Comparison of ENCODE assay signal across 22 mouse cellular contexts in genomic region chr10:120926156-120926555, GRCm38 (mm10).
"Had no signal": no experiment of that assay in that cellular context is flagged by ENCODE, and none has a peak within 500 bp of the region (broad histone marks: within the 10 kb centered on the region; RNA-seq: fewer than 3 reads in every experiment).

No protein-coding gene starts in this region.

- H3K4me1 ChIP-seq: heart, embryonic 13.5 days; heart, embryonic 15.5 days; hindbrain, embryonic 10.5 days; hindbrain, embryonic 12.5 days; intestine, embryonic 15.5 days; kidney, embryonic 15.5 days; limb, embryonic 13.5 days; limb, embryonic 15.5 days; liver, embryonic 12.5 days had no signal

- H3K27me3 ChIP-seq: heart, embryonic 13.5 days; heart, embryonic 15.5 days; hindbrain, embryonic 12.5 days; intestine, embryonic 15.5 days; kidney, embryonic 15.5 days; limb, embryonic 13.5 days; limb, embryonic 15.5 days; liver, embryonic 12.5 days had no signal

- DNase-seq: gastrocnemius, adult 2 months; gastrocnemius, postnatal 10 days; gastrocnemius, postnatal 25 days; heart, adult 2 months; heart, postnatal 14 days; heart, postnatal 4 days; kidney, adult 18-20 months; kidney, adult 9 months; kidney, postnatal 14 days; kidney, postnatal 36 days; layer of hippocampus, adult 9-11 months; layer of hippocampus, postnatal 36 days; left cerebral cortex, postnatal 4 days had no signal

- H3K9me3 ChIP-seq: heart, embryonic 13.5 days; heart, embryonic 15.5 days; hindbrain, embryonic 10.5 days; hindbrain, embryonic 12.5 days; intestine, embryonic 15.5 days; kidney, embryonic 15.5 days; limb, embryonic 13.5 days; limb, embryonic 15.5 days; liver, embryonic 12.5 days had no signal

- H3K4me3 ChIP-seq: gastrocnemius, adult 2 months; heart, adult 2 months; heart, embryonic 13.5 days; heart, embryonic 15.5 days; hindbrain, embryonic 10.5 days; hindbrain, embryonic 12.5 days; intestine, embryonic 15.5 days; kidney, embryonic 15.5 days; limb, embryonic 13.5 days; limb, embryonic 15.5 days; liver, embryonic 12.5 days had no signal
